Mouse (Mus musculus) 416B (cell line): ENCODE results near the gene Clec16a.

Experiments used
- DNase-seq: peaks from one replicate; pipeline ENCODE4 v3.0.0; 2011; ENCODE audit warnings: low read depth

Clec16a gene

DNA sequence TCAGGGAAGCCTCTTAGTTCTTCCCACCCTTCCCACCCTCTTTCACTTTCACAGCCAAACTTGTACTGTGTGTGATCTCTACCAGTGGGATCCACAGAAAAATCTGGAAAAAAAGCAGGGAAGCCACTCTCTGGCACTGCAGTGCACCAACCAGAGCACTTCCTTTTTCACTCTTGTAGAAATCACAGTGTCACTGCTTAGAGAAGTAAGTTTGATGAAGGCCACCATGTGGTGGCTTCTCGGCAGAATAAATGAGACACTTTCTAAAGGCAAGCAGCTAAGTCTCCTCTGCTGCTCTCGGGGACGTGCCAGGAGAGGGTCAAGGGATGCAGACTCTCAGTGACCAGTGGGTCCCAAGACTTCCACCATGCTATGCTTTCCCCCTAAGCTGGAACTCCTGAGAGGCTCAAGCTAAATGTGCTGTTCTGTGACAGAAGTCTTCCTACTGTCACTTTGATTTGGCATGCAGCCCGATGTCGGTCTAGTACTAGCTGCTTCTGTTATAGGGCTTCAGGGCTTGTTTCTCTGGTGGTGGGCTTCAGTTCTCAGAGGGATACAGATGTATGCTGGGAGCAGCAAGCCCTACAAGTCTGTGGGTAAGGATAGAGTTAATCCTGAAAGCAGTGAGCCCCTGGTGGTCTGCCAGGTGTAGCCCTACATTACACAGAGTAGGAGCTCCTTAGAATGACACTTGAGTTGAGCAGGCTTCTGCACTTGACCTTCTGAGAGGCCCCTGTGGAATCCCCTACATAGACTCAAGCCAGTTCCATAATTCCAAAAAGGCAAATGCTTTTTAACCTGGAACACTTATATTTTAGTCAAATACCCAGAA, 178.9 kb downstream of the Clec16a start:
- no peak for DNase-seq

- DNase-seq: no peak
Measured at GRCm38 (mm10) chr16:10725156-10725555, 180.0 kb downstream of the Clec16a start.

DNA sequence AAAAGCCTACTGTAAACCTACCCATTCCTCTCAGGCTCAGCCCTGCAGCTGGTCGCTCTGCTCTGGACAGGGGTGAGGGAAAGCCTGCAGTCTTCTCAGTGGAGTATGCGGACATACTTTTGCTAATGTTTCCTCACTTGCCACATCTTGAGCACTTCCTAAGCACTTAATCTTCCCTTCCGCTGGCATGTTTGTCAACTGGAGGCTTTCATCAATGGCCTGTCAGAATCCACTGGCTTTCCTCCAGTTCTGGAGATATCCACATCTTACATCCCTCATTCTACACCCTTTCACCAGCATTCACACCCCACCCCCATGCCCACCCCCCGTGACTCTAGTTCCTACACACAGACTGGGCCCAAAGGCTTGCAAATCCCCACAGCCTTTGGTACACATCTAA, 182.5 kb downstream of the Clec16a start:
- no peak for DNase-seq

- DNase-seq: no peak
Measured at GRCm38 (mm10) chr16:10728886-10729285, 183.7 kb downstream of the Clec16a start.

DNA sequence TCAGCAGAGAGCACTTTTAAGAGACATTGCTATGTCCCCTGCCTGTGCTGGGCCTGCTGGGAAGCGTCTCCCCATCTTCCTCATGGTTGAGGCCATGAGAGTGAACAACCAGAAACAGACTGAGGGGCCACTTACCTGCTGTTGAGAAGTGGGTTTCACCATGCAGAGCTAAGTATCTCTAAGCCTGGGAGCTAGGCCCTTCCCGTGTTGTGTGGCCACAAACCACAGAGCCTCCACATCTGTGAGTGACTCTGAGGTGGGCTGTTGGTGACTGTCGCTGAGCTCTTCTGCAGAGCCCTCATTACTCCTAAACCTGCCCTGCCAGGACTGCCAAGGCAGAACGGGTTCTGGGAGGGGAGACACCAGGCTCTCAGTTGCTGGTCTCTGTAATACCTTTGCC, 185.8 kb downstream of the Clec16a start:
- peak; percentile 38 for DNase-seq

GRCm38 (mm10) chr16:10731785-10732184, 186.6 kb downstream of the Clec16a start:
- no peak for DNase-seq

GRCm38 (mm10) chr16:10732421-10732820, 187.3 kb downstream of the Clec16a start:
- peak; percentile 42 for DNase-seq

GRCm38 (mm10) chr16:10735781-10736180, 190.6 kb downstream of the Clec16a start:
- DNase-seq: peak; percentile 78

DNA sequence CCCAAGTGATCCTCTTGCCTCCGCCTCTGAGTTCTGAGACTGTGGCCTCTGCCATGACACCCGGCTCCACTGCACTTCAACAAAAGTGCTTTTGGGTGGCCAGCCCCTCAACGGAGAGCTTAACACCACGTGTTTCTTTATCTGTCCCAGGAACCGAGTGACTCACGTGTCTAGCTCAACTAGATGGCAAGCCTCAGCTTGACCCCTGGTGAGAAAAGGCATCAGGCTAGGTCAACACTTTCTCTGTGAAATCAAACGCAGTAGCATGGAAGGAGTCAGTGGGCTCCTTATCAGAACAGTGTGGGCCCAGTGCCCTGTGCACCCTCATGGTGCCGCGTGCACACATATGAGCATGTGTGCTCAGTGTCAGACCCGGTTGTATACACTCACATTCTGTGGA, 191.2 kb downstream of the Clec16a start:
- peak; percentile 39 for DNase-seq

- peak; percentile 98 for DNase-seq
Measured at GRCm38 (mm10) chr16:10737571-10737970, 192.4 kb downstream of the Clec16a start.

DNA sequence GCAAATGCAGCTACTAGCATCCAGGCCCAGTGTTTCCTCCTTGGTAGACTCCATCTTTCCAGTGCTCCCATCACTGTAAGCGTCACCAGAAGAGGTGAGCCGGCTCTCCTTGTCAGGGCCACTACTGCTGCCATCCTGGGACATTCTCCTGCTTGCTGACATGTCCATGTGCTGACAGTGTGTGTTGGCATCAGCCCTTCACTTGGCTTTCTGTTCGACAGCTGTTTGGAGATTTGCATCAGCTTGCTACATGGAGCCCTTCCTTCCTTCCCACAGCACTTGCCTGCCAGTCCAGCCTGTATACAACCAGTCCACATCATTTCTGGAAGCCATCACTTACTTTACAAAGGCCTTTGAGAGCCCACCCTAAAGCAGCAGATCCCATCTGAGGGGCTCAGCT, 193.7 kb downstream of the Clec16a start:
- no peak for DNase-seq

GRCm38 (mm10) chr16:10739854-10740398, 194.8 kb downstream of the Clec16a start:
- no peak for DNase-seq

GRCm38 (mm10) chr16:10741082-10741481, 195.9 kb downstream of the Clec16a start:
- DNase-seq: peak; percentile 30

- DNase-seq: no peak
Measured at GRCm38 (mm10) chr16:10749226-10749625, 204.1 kb downstream of the Clec16a start.

GRCm38 (mm10) chr16:10749824-10750223, 204.7 kb downstream of the Clec16a start:
- no peak for DNase-seq

- peak; percentile 95 for DNase-seq
Measured at GRCm38 (mm10) chr16:10754521-10755296, 209.6 kb downstream of the Clec16a start.

- DNase-seq: no peak
Measured at GRCm38 (mm10) chr16:10756168-10756567, 211.0 kb downstream of the Clec16a start.

- DNase-seq: no peak
Measured at GRCm38 (mm10) chr16:10761182-10761581, 216.0 kb downstream of the Clec16a start.

GRCm38 (mm10) chr16:10762569-10763180, 217.5 kb downstream of the Clec16a start:
- no peak for DNase-seq

GRCm38 (mm10) chr16:10763540-10764264, 218.6 kb downstream of the Clec16a start:
- no peak for DNase-seq

- DNase-seq: no peak
Measured at GRCm38 (mm10) chr16:10764323-10764722, 219.2 kb downstream of the Clec16a start.

DNA sequence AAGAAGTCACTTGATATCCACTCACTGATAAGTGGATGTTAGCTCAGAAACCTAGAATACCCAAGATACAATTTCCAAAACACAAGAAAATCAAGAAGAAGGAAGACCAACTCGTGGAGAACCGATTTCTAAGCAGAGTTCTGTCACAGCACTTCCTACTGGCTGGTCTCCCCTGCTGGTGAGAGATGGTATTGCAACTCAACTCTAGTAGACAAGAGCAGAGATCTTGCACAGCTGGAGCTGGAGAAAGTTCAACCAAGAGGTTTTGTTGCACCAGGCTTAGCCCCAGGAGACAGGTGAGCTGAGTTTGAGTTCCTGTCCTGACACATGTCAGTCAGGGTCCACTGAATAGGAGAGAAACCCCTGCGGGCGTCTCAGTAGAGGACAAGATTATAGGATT, 222.0 kb downstream of the Clec16a start:
- peak; percentile 84 for DNase-seq
